Mouse (Mus musculus): ENCODE data around the gene Ccn1. TPM values are rescaled to one million over a fixed set of nuclear protein-coding genes. Genes with fewer than 3 reads are reported as not detected.

Ccn1 gene
- total and polyA plus RNA-seq, 3 experiments, result not detected

GRCm38 (mm10) chr3:145602410-145603206 lies 47.2 kb downstream of the Ccn1 start:
- H3K4me3 ChIP-seq (ENCODE audit: low read depth, low read length), result no peak overlapping the region
- H3K27me3 ChIP-seq (ENCODE audit: insufficient read depth, low read length), result no peaks in the 10 kb centered on the region
- DNase-seq (ENCODE audit: low spot score) (no peak), ATAC-seq (ENCODE audit: extremely low read depth, insufficient number of reproducible peaks, low FRiP score, poor library complexity, severe bottlenecking) (no peak)
- no peaks in the 10 kb centered on the region for H3K4me1 ChIP-seq (ENCODE audit: insufficient read depth, low read depth, low read length)
- TF ChIP-seq GATA1 (IDR thresholded peaks at IDR 0.05; ENCODE audit: borderline replicate concordance, low read length), result no peak
- no peak for TF ChIP-seq CTCF (IDR thresholded peaks at IDR 0.05; ENCODE audit: low read depth, low read length)
- TF ChIP-seq POLR2AphosphoS5 (IDR thresholded peaks at IDR 0.05; ENCODE audit: insufficient replicate concordance, low read depth, low read length), result no peak
- no peak for TF ChIP-seq TAL1 (conservative IDR thresholded peaks at IDR 0.05; ENCODE audit: low read depth, low read length)
- no peaks in the 10 kb centered on the region for H3K9me3 ChIP-seq (replicated peaks)
- peaks cover 92% of the 10 kb centered on the region for H3K36me3 ChIP-seq (replicated peaks)

GRCm38 (mm10) chr3:145601345-145601744 lies 48.4 kb downstream of the Ccn1 start:
- Histone ChIP-seq H3K9me3 (replicated peaks) (no peaks in the 10 kb centered on the region), H3K4me3 (ENCODE audit: low read depth, low read length) (no peak overlapping the region), H3K36me3 (replicated peaks) (peaks cover 84% of the 10 kb centered on the region), H3K27me3 (ENCODE audit: insufficient read depth, low read length) (no peaks in the 10 kb centered on the region), H3K4me1 (ENCODE audit: insufficient read depth, low read depth, low read length) (no peaks in the 10 kb centered on the region)
- TF ChIP-seq GATA2 (IDR thresholded peaks at IDR 0.05; ENCODE audit: borderline replicate concordance, low read depth, low read length), result no peak
- TF ChIP-seq CTCF (IDR thresholded peaks at IDR 0.05; ENCODE audit: low read depth, low read length), result no peak
- TF ChIP-seq TAL1 (conservative IDR thresholded peaks at IDR 0.05; ENCODE audit: low read depth, low read length), result no peak
- TF ChIP-seq GATA1 (IDR thresholded peaks at IDR 0.05; ENCODE audit: borderline replicate concordance, low read length), result no peak
- no peak for TF ChIP-seq POLR2AphosphoS5 (IDR thresholded peaks at IDR 0.05; ENCODE audit: insufficient replicate concordance, low read depth, low read length)
- DNase-seq (ENCODE audit: low spot score) (no peak), ATAC-seq (ENCODE audit: extremely low read depth, insufficient number of reproducible peaks, low FRiP score, poor library complexity, severe bottlenecking) (no peak)

- TF ChIP-seq GATA1 (IDR thresholded peaks at IDR 0.05; ENCODE audit: borderline replicate concordance, low read length), result no peak
- Histone ChIP-seq H3K36me3 (replicated peaks) (peaks cover 83% of the 10 kb centered on the region), H3K27me3 (ENCODE audit: insufficient read depth, low read length) (no peaks in the 10 kb centered on the region), H3K4me1 (ENCODE audit: insufficient read depth, low read depth, low read length) (no peaks in the 10 kb centered on the region), H3K4me3 (ENCODE audit: low read depth, low read length) (no peak overlapping the region), H3K9me3 (replicated peaks) (no peaks in the 10 kb centered on the region)
- ATAC-seq (ENCODE audit: extremely low read depth, insufficient number of reproducible peaks, low FRiP score, poor library complexity, severe bottlenecking) (no peak), DNase-seq (ENCODE audit: low spot score) (no peak)
These were observed 49.0 kb downstream of the Ccn1 start for GRCm38 (mm10) chr3:145600801-145601200.

GRCm38 (mm10) chr3:145599059-145599458 lies 50.7 kb downstream of the Ccn1 start:
- DNase-seq (ENCODE audit: low spot score) (no peak), ATAC-seq (ENCODE audit: extremely low read depth, insufficient number of reproducible peaks, low FRiP score, poor library complexity, severe bottlenecking) (no peak)
- Histone ChIP-seq H3K9me3 (replicated peaks) (no peaks in the 10 kb centered on the region), H3K27me3 (ENCODE audit: insufficient read depth, low read length) (no peaks in the 10 kb centered on the region), H3K4me1 (ENCODE audit: insufficient read depth, low read depth, low read length) (no peaks in the 10 kb centered on the region), H3K4me3 (ENCODE audit: low read depth, low read length) (no peak overlapping the region), H3K36me3 (replicated peaks) (peaks cover 80% of the 10 kb centered on the region)
- TF ChIP-seq POLR2AphosphoS5 (IDR thresholded peaks at IDR 0.05; ENCODE audit: insufficient replicate concordance, low read depth, low read length), result no peak

Other genes with a start within 250 kb of the Ccn1 start
- 43.0 and 50.9 TPM in 2 replicates for gene Znhit6, start 73.8 kb downstream of the Ccn1 start, total RNA-seq (2014; fragmentation: Nextera tagmentation)
- gene Znhit6, start 73.8 kb downstream of the Ccn1 start, total RNA-seq (2017), result 36.9 and 40.5 TPM in 2 replicates
- gene Znhit6, start 73.8 kb downstream of the Ccn1 start, polyA plus RNA-seq (2012), result 8.8 and 10.5 TPM in 2 replicates
- gene Ddah1, start 108.7 kb upstream of the Ccn1 start, total RNA-seq (2014; fragmentation: Nextera tagmentation), result not detected in 2 replicates
- 0.06 and 0.16 TPM in 2 replicates for gene Ddah1, start 108.7 kb upstream of the Ccn1 start, total RNA-seq (2017)
- gene Ddah1, start 108.7 kb upstream of the Ccn1 start, polyA plus RNA-seq (2012), result not detected in 2 replicates

All from G1E (cell line).